Mouse (Mus musculus) CH12.LX (cell line): ENCODE results near the gene Fcgr2b. TPM values are rescaled to one million over a fixed set of nuclear protein-coding genes. Genes with fewer than 3 reads are reported as not detected.
A peak's percentile ranks its signal among the peaks of the same experiment; 100 is the strongest.

Experiments
- DNase-seq: peaks from one replicate; pipeline ENCODE4 v3.0.0-alpha.2; 2013; ENCODE audit errors: extremely low read depth
- H3K27ac ChIP-seq: 2 replicates; pipeline ENCODE4 v1.5.1; 2012; ENCODE audit warnings: low read depth, mild to moderate bottlenecking, control low read depth, moderate library complexity; ENCODE audit not compliant: insufficient read depth
- H3K27me3 ChIP-seq: replicated peaks from 2 replicates; pipeline ENCODE3; 2012; ENCODE audit warnings: inconsistent platforms
- H3K36me3 ChIP-seq, 2 experiments: replicated peaks in 1 of 2; 2 replicates each; pipeline versions ENCODE3 to v1.6.1; 2012; ENCODE audit warnings: inconsistent platforms in 1 of 2, low read length in 1 of 2, mild to moderate bottlenecking in 1 of 2, mixed read lengths in 1 of 2, moderate library complexity in 1 of 2; ENCODE audit not compliant: control insufficient read depth in 1 of 2, insufficient read depth in 1 of 2
- H3K4me1 ChIP-seq, 2 experiments: 2 replicates each; pipeline ENCODE4 v1.6.1; 2012; ENCODE audit warnings: inconsistent platforms in 1 of 2, moderate library complexity in 1 of 2; ENCODE audit not compliant: insufficient read depth in 2 of 2, control insufficient read depth in 1 of 2
- H3K4me2 ChIP-seq: 2 replicates; pipeline ENCODE4 v1.6.1; 2012; ENCODE audit warnings: low read depth, mild to moderate bottlenecking, control low read depth; ENCODE audit not compliant: poor library complexity, insufficient read depth, severe bottlenecking
- H3K4me3 ChIP-seq, 3 experiments: fragments of 150-350 bp in 1 of 3; sonication (generic) in 1 of 3; replicated peaks in 1 of 3; 2 replicates each; pipeline versions ENCODE3 to v1.5.1; 2011 to 2012; ENCODE audit warnings: low read depth in 2 of 3, low read length in 2 of 3, mild to moderate bottlenecking in 2 of 3, moderate library complexity in 2 of 3, control low read depth in 1 of 3, improper control_type of control experiment in 1 of 3, inconsistent platforms in 1 of 3, mixed read lengths in 1 of 3; ENCODE audit not compliant: poor library complexity in 1 of 3
- H3K79me2 ChIP-seq: replicated peaks from 2 replicates; pipeline ENCODE4 v1.6.1; 2012; ENCODE audit warnings: mild to moderate bottlenecking, moderate library complexity; ENCODE audit not compliant: control insufficient read depth, poor library complexity, insufficient read depth, severe bottlenecking; ENCODE audit errors: extremely low read depth
- H3K9ac ChIP-seq: 2 replicates; pipeline ENCODE4 v1.6.1; 2012; ENCODE audit warnings: low read depth, mild to moderate bottlenecking, control low read depth, moderate library complexity; ENCODE audit not compliant: insufficient read depth
- H3K9me3 ChIP-seq: replicated peaks from 2 replicates; pipeline ENCODE3; 2012; ENCODE audit warnings: low read length, inconsistent platforms, mixed read lengths
- CHD2 ChIP-seq: IDR thresholded peaks from 2 replicates; pipeline ENCODE4 v1.6.1; 2011; ENCODE audit warnings: low read length, improper control_type of control experiment
- CTCF ChIP-seq, 2 experiments: IDR thresholded peaks in 1 of 2; conservative IDR thresholded peaks in 1 of 2; 2 replicates each; pipeline ENCODE4 v1.5.1; 2011 to 2012; ENCODE audit warnings: low read depth in 2 of 2, low read length in 2 of 2, improper control_type of control experiment in 1 of 2, inconsistent platforms in 1 of 2, mild to moderate bottlenecking in 1 of 2, moderate library complexity in 1 of 2
- ELF1 ChIP-seq: IDR thresholded peaks from 2 replicates; pipeline ENCODE4 v1.6.1; 2014; ENCODE audit warnings: low read depth, mild to moderate bottlenecking, inconsistent platforms, low read length, improper control_type of control experiment
- EP300 ChIP-seq: IDR thresholded peaks from 2 replicates; pipeline ENCODE4 v1.6.1; 2011; ENCODE audit warnings: low read length, improper control_type of control experiment
- ETS1 ChIP-seq: conservative IDR thresholded peaks from 2 replicates; pipeline ENCODE4 v1.6.1; 2012; ENCODE audit warnings: low read depth, mild to moderate bottlenecking, inconsistent platforms, low read length, improper control_type of control experiment, moderate library complexity
- HCFC1 ChIP-seq: IDR thresholded peaks from 2 replicates; pipeline ENCODE4 v1.6.1; 2012; ENCODE audit warnings: low read depth, mild to moderate bottlenecking, inconsistent platforms, low read length, improper control_type of control experiment
- IRF4 ChIP-seq: IDR thresholded peaks from 2 replicates; pipeline ENCODE4 v1.6.1; 2014; ENCODE audit warnings: low read depth, mild to moderate bottlenecking, inconsistent platforms, low read length, improper control_type of control experiment
- MAX ChIP-seq: IDR thresholded peaks from 2 replicates; pipeline ENCODE4 v1.6.1; 2011; ENCODE audit warnings: low read length, improper control_type of control experiment
- MEF2A ChIP-seq: IDR thresholded peaks from 2 replicates; pipeline ENCODE4 v1.6.1; 2014; ENCODE audit warnings: low read depth, mild to moderate bottlenecking, inconsistent platforms, low read length, improper control_type of control experiment, borderline replicate concordance
- MYC ChIP-seq: IDR thresholded peaks from 2 replicates; pipeline ENCODE4 v1.6.1; 2011; ENCODE audit warnings: low read depth, mild to moderate bottlenecking, improper control_type of control experiment, low read length
- NRF1 ChIP-seq: IDR thresholded peaks from 2 replicates; pipeline ENCODE4 v1.6.1; 2014; ENCODE audit warnings: low read depth, mild to moderate bottlenecking, inconsistent platforms, low read length, improper control_type of control experiment, moderate library complexity
- POLR2A ChIP-seq: IDR thresholded peaks from 2 replicates; pipeline ENCODE4 v1.6.1; 2011; ENCODE audit warnings: low read depth, mild to moderate bottlenecking, improper control_type of control experiment, low read length
- RAD21 ChIP-seq: IDR thresholded peaks from 2 replicates; pipeline ENCODE4 v1.6.1; 2011; ENCODE audit warnings: low read depth, mild to moderate bottlenecking, low read length, improper control_type of control experiment, moderate library complexity
- SMC3 ChIP-seq: IDR thresholded peaks from 2 replicates; pipeline ENCODE4 v1.6.1; 2011; ENCODE audit warnings: low read depth, low read length, improper control_type of control experiment
- UBTF ChIP-seq: IDR thresholded peaks from 2 replicates; pipeline ENCODE4 v1.6.1; 2012; ENCODE audit warnings: low read depth, mild to moderate bottlenecking, inconsistent platforms, low read length, improper control_type of control experiment, moderate library complexity
- ZC3H11A ChIP-seq: IDR thresholded peaks from 2 replicates; pipeline ENCODE4 v1.6.1; 2012; ENCODE audit warnings: low read depth, mild to moderate bottlenecking, inconsistent platforms, low read length, improper control_type of control experiment
- ZKSCAN1 ChIP-seq: IDR thresholded peaks from 2 replicates; pipeline ENCODE4 v1.6.1; 2012; ENCODE audit warnings: low read depth, inconsistent platforms, low read length, improper control_type of control experiment, borderline replicate concordance
- ZNF384 ChIP-seq: IDR thresholded peaks from 2 replicates; pipeline ENCODE4 v1.6.1; 2012; ENCODE audit warnings: low read depth, low read length, improper control_type of control experiment, inconsistent platforms
- dilution Hi-C: fragments of 300-500 bp; cut with MboI; formaldehyde crosslinking; loops from 2 replicates; pipeline ENCODE4 v1.14.3; 2020; ENCODE audit warnings: low sequenced_read_pairs; ENCODE audit not compliant: extremely low pct_unique_long_range_greater_than_20kb, extremely low pct_ligation_motif_present
- in situ Hi-C: fragments of 300-500 bp; cut with MboI; formaldehyde crosslinking; loops from 3 replicates; pipeline ENCODE4 v1.14.3; 2019; ENCODE audit warnings: low sequenced_read_pairs, low pct_ligation_motif_present, low pct_unique_long_range_greater_than_20kb, mixed read lengths
- polyA plus RNA-seq: library from polyadenylated mRNA; unstranded; fragments of >175 nt; gene quantifications from 2 replicates; pipeline ENCODE4 v1.2.1, GENCODE M21; 2012; ENCODE audit warnings: low read depth; ENCODE audit not compliant: insufficient read length
- total RNA-seq, 2 experiments: library from RNA; depleted of rRNA; stranded (reverse); fragments of 300-350 nt in 1 of 2; fragments of >200 nt in 1 of 2; gene quantifications; 2 replicates each; pipeline ENCODE4 v1.2.3; 2012 to 2014

Gene Fcgr2b
- total and polyA plus RNA-seq, 3 experiments = 20.2 to 44.3 (median 29.5) TPM

DNA sequence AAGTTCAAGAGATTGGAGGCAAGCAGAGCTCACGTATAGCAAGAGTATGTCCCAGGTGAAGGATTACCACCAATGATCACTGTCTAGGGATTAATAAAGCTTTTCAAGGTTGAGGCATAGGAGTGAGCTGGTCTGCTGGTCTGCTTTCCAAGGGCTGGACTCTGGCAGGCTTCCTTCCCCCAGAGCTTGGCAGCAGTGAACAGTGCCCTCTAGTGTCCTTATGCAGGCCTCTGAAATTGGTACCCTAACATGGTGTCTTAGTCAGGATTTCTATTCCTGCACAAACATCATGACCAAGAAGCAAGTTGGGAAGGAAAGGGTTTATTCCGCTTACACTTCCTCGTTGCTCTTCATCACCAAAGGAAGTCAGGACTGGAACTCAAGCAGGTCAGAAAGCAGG, 20.4 kb upstream of the Fcgr2b start:
- H3K4me3 ChIP-seq = no peak overlapping the region
- TF ChIP-seq IRF4 (peak; percentile 44; the same call in 1 of the 2 replicates), ELF1 (peak; percentile 10; the same call in 1 of the 2 replicates), ZC3H11A (peak; percentile 74), CTCF (conservative IDR thresholded peaks at IDR 0.05 in 1 of 2, IDR thresholded peaks at IDR 0.05 in 1 of 2; ENCODE audit: low read depth in 2 of 2, low read length in 2 of 2) (peak; percentile 77 to 89), UBTF (no peak), MYC (0 out of 2 replicates have a peak, but pooled peaks have one; percentile 39), RAD21 (peak; percentile 83), ZNF384 (peak; percentile 34; the same call in 1 of the 2 replicates), SMC3 (peak; percentile 89), MEF2A (0 out of 2 replicates have a peak, but pooled peaks have one; percentile 17), MAX (no peak), ZKSCAN1 (no peak)
- no peaks in the 10 kb centered on the region for H3K9me3 ChIP-seq
- dilution Hi-C loops = no loop called here
- H3K27ac ChIP-seq = no peak overlapping the region
- no peak overlapping the region for H3K4me2 ChIP-seq
- H3K27me3 ChIP-seq = no peaks in the 10 kb centered on the region
- H3K4me1 ChIP-seq = peaks cover 3 to 39% of the 10 kb centered on the region in 2 experiments
- H3K79me2 ChIP-seq = no peaks in the 10 kb centered on the region
- H3K9ac ChIP-seq = no peak overlapping the region
- DNase-seq = peak; percentile 78
- in situ Hi-C loops = loop anchor here (25.0 kb wide), 1 partner anchor 359 kb away; the partner anchor contains the start of gene Olfml2b
- no peaks in the 10 kb centered on the region for H3K36me3 ChIP-seq

DNA sequence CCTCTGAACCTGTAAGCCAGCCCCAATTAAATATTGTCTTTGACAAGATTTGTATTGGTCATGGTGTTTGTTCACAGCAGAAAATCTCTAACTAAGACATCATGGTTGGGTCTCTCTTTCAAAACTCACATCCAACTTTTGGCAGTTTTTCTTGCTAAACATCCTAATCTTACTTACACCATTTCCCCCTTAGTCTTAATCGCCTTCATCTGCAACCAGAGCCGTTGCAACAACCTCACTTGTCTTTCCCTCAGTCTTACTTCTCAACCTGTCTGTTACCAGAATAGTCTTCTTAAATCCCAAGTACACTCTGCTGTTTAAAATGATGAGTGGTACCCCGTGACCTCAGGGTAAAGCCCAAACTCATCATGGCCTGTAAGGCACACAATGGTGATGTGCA, 19.7 kb upstream of the Fcgr2b start:
- Histone ChIP-seq H3K9ac (no peak overlapping the region), H3K27me3 (no peaks in the 10 kb centered on the region), H3K4me3 (no peak overlapping the region), H3K27ac (no peak overlapping the region), H3K79me2 (no peaks in the 10 kb centered on the region), H3K4me1 (peaks cover 3 to 39% of the 10 kb centered on the region in 2 experiments), H3K36me3 (no peaks in the 10 kb centered on the region), H3K4me2 (no peak overlapping the region), H3K9me3 (no peaks in the 10 kb centered on the region)
- no peak for DNase-seq
- no peak for TF ChIP-seq ZNF384
- TF ChIP-seq CHD2 = no peak
- dilution Hi-C loops (no loop called here), in situ Hi-C loops (loop anchor here (25.0 kb wide), 1 partner anchor 359 kb away; the partner anchor contains the start of gene Olfml2b)

DNA sequence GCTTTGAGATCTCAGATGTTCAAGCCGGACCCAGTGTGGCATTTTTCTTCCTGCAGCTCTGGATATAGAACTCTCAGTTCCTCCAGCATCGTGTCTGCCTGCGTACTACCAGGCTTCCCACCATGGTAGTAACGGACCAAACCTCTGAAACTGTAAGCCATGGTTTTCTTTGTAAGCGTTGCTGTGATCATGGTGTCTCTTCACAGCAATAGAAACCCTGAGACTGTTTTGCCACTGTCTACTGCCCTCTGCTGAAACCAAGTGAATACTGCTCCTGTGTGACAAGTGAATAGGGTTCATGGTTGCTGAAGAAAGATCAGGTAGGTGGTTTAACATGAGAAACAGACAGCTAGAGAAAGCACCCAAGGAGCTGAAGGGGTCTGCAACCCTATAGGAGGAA, 16.2 kb upstream of the Fcgr2b start:
- Histone ChIP-seq H3K27ac (no peak overlapping the region), H3K27me3 (no peaks in the 10 kb centered on the region), H3K79me2 (no peaks in the 10 kb centered on the region), H3K36me3 (no peaks in the 10 kb centered on the region), H3K4me1 (peaks cover 6 to 35% of the 10 kb centered on the region in 2 experiments), H3K4me2 (no peak overlapping the region), H3K9me3 (no peaks in the 10 kb centered on the region), H3K4me3 (no peak overlapping the region), H3K9ac (no peak overlapping the region)
- in situ Hi-C loops (loop anchor here (25.0 kb wide), 1 partner anchor 355 kb away; the partner anchor contains the start of gene Olfml2b), dilution Hi-C loops (no loop called here)
- TF ChIP-seq ETS1 (no peak), CTCF (conservative IDR thresholded peaks at IDR 0.05 in 1 of 2, IDR thresholded peaks at IDR 0.05 in 1 of 2; ENCODE audit: low read depth in 2 of 2, low read length in 2 of 2) (peak; percentile 61 to 93; a peak in 3 of 4 replicates), SMC3 (peak; percentile 97), POLR2A (no peak), IRF4 (peak; percentile 40; the same call in 1 of the 2 replicates), NRF1 (no peak), ZC3H11A (peak; percentile 79), HCFC1 (no peak), EP300 (no peak), RAD21 (peak; percentile 90), ZNF384 (0 out of 2 replicates have a peak, but pooled peaks have one; percentile 37), MYC (peak; percentile 64), MAX (no peak)
- DNase-seq = peak; percentile 78
